Mouse (Mus musculus): Measurements from ENCODE around the gene Myh1. TPM values are rescaled to one million over a fixed set of nuclear protein-coding genes. Genes with fewer than 3 reads are reported as not detected.

Gene Myh1
- not detected in 2 replicates for polyA plus RNA-seq (2012; ENCODE audit: low replicate concordance)

GRCm38 (mm10) chr11:67199752-67200151 lies at the start of gene Myh1:
Gene Myh1 (plus strand): TSS chr11:67200052.

DNA sequence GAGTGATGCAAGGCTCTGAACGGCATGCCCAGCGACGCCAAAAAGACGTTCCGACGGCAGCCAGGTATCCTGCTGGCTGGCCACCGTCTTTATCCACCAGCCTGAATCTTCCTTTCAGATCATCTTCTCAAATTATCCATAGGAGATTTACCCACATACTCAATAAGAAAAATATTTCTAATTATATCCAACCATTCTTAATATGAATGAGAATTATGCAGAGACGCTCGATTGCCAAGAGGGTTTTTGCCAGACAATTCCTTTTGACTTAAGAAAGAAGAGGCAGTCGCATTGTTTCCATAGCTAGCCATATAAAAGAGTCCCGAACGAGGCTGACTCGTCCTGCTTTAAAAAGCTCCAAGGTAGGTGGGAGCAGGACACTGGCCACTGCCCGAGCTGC lies 29.1 kb upstream of the Myh1 start, which contains the start of gene Myh2:
Gene Myh2 (plus strand): TSS at position 301 of the 400 bp plus-strand sequence.

DNA sequence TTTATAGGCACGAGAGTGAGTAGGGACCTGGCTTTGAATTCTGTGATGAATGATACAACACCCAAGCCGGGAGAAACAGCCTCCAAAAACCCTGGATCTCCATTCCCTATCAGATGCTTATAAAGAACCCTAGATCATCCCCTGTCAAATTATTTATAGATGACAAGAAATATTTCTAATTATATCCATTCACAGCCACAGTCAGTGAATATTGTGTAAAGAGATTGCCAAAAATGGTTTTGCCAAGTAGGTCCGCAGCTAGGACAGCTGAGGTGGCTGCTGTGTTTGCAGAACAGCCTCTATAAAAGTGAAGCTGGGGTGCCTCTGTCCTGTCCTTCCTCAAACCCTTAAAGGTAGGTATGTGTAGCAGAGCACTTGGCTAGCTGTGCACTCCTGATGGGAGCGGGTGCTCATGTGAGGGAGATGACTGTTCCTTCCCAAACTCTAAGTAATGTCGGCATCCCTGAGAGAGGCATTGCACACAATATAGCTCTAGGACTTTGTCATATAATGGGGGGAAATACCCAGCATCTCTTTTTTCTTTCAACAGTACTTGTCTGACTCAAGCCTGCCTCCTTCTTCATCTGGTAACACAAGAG lies 37.7 kb downstream of the Myh1 start, which contains the start of gene Myh4:
Gene Myh4 (plus strand): TSS at position 549 of the 599 bp plus-strand sequence.

Other genes with a start within 250 kb of the Myh1 start
- not detected in 2 replicates for gene Tmem238l, start 243.4 kb upstream of the Myh1 start, polyA plus RNA-seq (2012; ENCODE audit: low replicate concordance)
- not detected in 2 replicates for gene Tmem220, start 174.9 kb upstream of the Myh1 start, polyA plus RNA-seq (2012; ENCODE audit: low replicate concordance)
- gene Adprm, start 147.5 kb upstream of the Myh1 start, polyA plus RNA-seq (2012; ENCODE audit: low replicate concordance): 1.6 and 2.9 TPM in 2 replicates
- 2.5 and 2.6 TPM in 2 replicates for gene Sco1, start 147.4 kb upstream of the Myh1 start, polyA plus RNA-seq (2012; ENCODE audit: low replicate concordance)
- gene Myh3, start 121.8 kb upstream of the Myh1 start, polyA plus RNA-seq (2012; ENCODE audit: low replicate concordance): not detected in 2 replicates
- gene Myh2, start 29.0 kb upstream of the Myh1 start, polyA plus RNA-seq (2012; ENCODE audit: low replicate concordance): 0.06 TPM in 1 of 2 replicates, not detected in the other
- gene Myh4, start 38.0 kb downstream of the Myh1 start, polyA plus RNA-seq (2012; ENCODE audit: low replicate concordance): not detected in 2 replicates
- not detected in 2 replicates for gene Myh8, start 77.1 kb downstream of the Myh1 start, polyA plus RNA-seq (2012; ENCODE audit: low replicate concordance)
- 0.03 and 0.21 TPM in 2 replicates for gene Myh13, start 121.6 kb downstream of the Myh1 start, polyA plus RNA-seq (2012; ENCODE audit: low replicate concordance)